Mouse (Mus musculus): ENCODE results near the gene Mrpl4.
"Not testable (repeated sequence)": the region's sequence is repeated elsewhere in the genome, so short reads cannot be mapped to it uniquely, and the experiment has no call there.

The Mrpl4 gene

DNA sequence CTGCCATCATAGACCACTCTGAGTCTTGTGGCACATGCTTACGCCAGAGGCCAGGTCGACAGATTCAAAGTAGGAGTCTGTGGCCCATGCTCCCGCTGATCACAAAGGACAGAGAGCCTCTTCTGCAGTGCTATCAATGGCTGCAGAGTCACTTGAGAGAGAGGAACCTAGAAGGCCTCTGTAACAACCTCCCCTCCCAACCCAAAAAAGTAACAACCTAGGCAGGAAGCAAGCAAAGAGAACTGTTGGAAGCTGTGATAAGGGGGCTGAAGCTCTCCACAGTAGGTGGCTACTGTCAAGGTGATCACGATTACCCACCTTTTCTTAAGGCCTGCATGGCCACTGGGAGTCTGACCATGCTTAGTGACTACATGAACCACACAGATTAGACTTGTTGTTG lies 41.0 kb downstream of the Mrpl4 start:
- no peak for DNase-seq

DNA sequence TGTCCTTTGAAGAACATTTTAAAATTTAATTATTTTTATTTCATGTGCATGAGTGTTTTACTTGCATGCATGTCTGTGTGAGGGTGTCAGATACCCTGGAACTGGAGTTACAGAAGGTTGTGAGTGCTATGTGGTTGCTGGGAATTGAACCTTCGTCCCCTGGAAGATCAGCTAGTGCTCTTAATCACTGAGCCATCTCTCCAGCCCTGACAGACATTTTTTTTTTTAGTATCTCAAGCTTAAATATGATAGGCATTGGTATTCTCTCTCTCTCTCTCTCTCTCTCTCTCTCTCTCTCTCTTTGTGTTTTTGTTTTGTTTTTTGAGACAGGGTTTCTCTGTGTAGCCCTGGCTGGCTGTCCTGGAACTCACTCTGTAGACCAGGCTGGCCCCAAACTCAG lies 42.2 kb downstream of the Mrpl4 start:
- not testable (repeated sequence) for DNase-seq

DNA sequence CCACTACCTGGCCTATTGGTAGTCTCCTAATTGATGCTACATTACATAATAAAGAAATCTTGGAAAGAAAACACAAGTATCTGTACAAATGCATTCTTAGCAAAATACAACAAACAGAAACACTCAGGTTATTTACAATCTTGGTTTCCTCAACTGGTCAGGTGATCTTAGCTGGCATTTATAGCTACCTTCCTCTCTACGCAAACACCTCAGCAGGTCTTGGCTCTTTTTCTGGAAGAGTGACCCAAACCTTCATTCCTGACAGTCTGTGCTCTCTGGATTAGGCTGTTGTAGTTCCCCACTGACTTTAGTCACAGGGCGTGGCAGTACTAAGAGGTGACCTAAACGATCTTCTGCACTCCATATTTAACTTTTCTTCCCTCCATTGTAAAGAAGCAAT lies 42.7 kb downstream of the Mrpl4 start:
- no peak for DNase-seq

DNA sequence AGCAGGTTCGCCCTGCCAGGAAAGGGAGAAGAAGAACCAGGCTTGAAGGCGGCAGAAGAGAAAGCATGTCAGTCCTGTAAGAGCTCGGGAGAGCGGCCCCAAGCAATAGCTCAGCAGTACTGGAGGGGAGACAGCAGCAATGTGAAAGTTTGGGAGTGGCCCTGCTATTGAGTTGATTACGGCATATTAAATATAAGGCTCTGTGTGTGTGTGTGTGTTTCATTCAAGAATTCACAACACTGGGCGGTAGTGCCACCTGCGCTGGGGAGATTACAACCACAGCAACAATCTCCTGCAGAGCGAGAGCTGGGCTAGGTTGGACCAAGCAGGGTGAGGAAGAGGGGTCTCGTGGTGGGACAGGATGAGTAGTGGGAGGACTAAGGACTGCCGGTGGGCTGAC lies 49.0 kb downstream of the Mrpl4 start:
- DNase-seq: no peak
